Mouse (Mus musculus) midbrain, embryonic 16.5 days (tissue): ENCODE results near the gene Zfp385b. TPM values are rescaled to one million over a fixed set of nuclear protein-coding genes. Genes with fewer than 3 reads are reported as not detected.

Experiments
- ATAC-seq: fragments of 200-750 bp; cut with Nextera tagmentation; 2 replicates; pipeline ENCODE4 v1.8.0; 2017; ENCODE audit warnings: moderate TSS enrichment
- H3K27ac ChIP-seq: fragments of 300-500 bp; sonication (generic); 2 replicates; pipeline ENCODE4 v1.5.1; 2014; ENCODE audit warnings: mild to moderate bottlenecking, low read length, mixed read lengths
- H3K27me3 ChIP-seq: fragments of 300-500 bp; sonication (generic); 2 replicates; pipeline ENCODE4 v1.6.1; 2014; ENCODE audit warnings: low read depth, low read length, mixed read lengths; ENCODE audit not compliant: control insufficient read depth, insufficient read depth
- H3K36me3 ChIP-seq: fragments of 300-500 bp; sonication (generic); 2 replicates; pipeline ENCODE4 v1.6.1; 2014; ENCODE audit warnings: mild to moderate bottlenecking, low read length, moderate library complexity, mixed read lengths; ENCODE audit not compliant: control insufficient read depth, insufficient read depth
- H3K4me1 ChIP-seq: fragments of 300-500 bp; sonication (generic); 2 replicates; pipeline ENCODE4 v1.6.1; 2014; ENCODE audit warnings: mild to moderate bottlenecking, low read length, mixed read lengths; ENCODE audit not compliant: control insufficient read depth, insufficient read depth
- H3K4me2 ChIP-seq: fragments of 300-500 bp; sonication (generic); 2 replicates; pipeline ENCODE4 v1.6.1; 2014; ENCODE audit warnings: mild to moderate bottlenecking, low read length, mixed read lengths
- H3K4me3 ChIP-seq: fragments of 300-500 bp; sonication (generic); 2 replicates; pipeline ENCODE4 v1.5.1; 2014; ENCODE audit warnings: low read depth, mild to moderate bottlenecking, low read length, moderate library complexity, mixed read lengths
- H3K9ac ChIP-seq: fragments of 300-500 bp; sonication (generic); 2 replicates; pipeline ENCODE4 v1.6.1; 2014; ENCODE audit warnings: low read depth, low read length, mixed read lengths
- H3K9me3 ChIP-seq: fragments of 300-500 bp; sonication (generic); replicated peaks from 2 replicates; pipeline ENCODE4 v1.6.1; 2014; ENCODE audit warnings: mild to moderate bottlenecking, low read length, mixed read lengths; ENCODE audit not compliant: control insufficient read depth, poor library complexity, severe bottlenecking
- WGBS: fragments of 180-500 bp; shearing (Covaris S2); extraction: QIAGEN DNeasy Blood & Tissue Kit; methylation state at CpG from one replicate; pipeline ENCODE4 v1.1.7; 2014; 5-methylcytosine and 5-hydroxymethylcytosine counted together
- polyA plus RNA-seq: library from polyadenylated mRNA; unstranded; fragments of >200 nt; fragmentation: Nextera tagmentation; extraction: Ambion mirVana; gene quantifications from 2 replicates; pipeline ENCODE4 v1.2.1, GENCODE M21; 2015

The Zfp385b gene
- polyA plus RNA-seq, 1 experiment from 2014 or later, result 15.3 TPM

DNA sequence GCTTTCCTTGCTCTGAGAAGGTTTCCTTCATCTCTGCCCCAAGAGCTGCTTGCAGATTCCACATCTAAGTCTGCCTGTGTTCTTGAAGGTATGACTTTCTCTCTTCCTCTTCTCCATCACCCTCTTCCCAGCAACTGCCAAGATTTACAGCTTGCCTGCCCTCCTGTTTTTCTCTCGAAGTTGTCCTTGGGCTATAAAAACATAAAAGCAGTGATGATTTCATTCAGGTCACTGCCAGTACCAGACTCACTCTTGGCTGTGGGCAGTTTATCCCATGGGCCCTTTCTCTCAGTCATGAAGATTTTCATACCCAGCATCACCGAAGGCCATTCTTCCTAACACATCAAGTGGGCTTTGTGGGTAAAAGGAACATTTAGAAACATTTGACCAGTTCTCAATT lies 89.2 kb downstream of the Zfp385b start:
- H3K4me3 ChIP-seq, result no peak overlapping the region
- no peak overlapping the region for H3K9ac ChIP-seq
- no peaks in the 10 kb centered on the region for H3K4me1 ChIP-seq
- H3K27me3 ChIP-seq, result no peaks in the 10 kb centered on the region
- H3K27ac ChIP-seq, result no peak overlapping the region
- 74% methylated on average over 2 of the region's 2 CpGs for WGBS
- H3K9me3 ChIP-seq, result no peaks in the 10 kb centered on the region
- no peaks in the 10 kb centered on the region for H3K36me3 ChIP-seq
- H3K4me2 ChIP-seq, result no peak overlapping the region
- ATAC-seq, result no peak

DNA sequence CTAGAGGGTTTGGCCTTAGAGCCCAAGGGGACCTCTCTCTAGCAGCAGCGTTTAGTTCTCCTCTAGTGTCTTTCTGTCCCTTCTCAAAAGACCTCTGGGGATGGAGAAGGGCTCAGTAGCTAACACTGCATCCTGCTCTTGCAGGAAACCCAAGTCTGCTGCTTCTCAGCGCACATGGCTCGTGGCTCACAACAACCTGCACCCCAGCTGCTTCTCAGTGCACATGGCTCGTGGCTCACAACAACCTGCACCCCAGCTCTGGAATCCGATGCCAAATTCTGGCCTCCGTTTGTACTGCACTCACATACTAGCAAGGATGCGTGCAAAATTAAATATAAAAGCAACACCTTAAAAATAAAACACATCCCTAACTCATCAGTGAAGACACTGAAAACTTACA lies 92.6 kb downstream of the Zfp385b start:
- Histone ChIP-seq H3K27me3 (no peaks in the 10 kb centered on the region), H3K4me1 (no peaks in the 10 kb centered on the region), H3K36me3 (no peaks in the 10 kb centered on the region), H3K9me3 (no peaks in the 10 kb centered on the region), H3K27ac (no peak overlapping the region), H3K9ac (no peak overlapping the region), H3K4me3 (no peak overlapping the region), H3K4me2 (no peak overlapping the region)
- ATAC-seq, result no peak
- 88% methylated on average over 7 of the region's 7 CpGs for WGBS

DNA sequence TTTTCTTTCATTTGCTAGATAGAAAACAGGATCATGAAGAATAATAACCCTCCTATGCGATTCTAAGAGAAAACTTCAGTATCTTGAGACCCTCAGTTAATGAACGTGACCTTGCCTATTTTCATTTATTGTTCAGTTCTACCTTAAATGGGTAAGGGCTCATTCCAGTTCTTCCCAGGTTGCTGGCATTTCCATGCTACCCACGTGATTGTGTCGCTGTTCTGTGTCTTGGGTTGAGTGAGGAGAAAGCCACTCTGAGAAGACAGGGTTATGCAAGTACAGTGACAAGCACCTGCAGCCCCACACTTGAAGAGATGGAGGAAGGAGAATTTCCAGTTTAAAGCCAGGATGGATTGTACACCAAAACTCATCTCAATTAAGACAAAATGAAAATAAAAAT lies 98.6 kb downstream of the Zfp385b start:
- Histone ChIP-seq H3K27me3 (no peaks in the 10 kb centered on the region), H3K36me3 (no peaks in the 10 kb centered on the region), H3K27ac (no peak overlapping the region), H3K9me3 (no peaks in the 10 kb centered on the region), H3K4me1 (no peaks in the 10 kb centered on the region), H3K9ac (no peak overlapping the region), H3K4me2 (no peak overlapping the region), H3K4me3 (no peak overlapping the region)
- no peak for ATAC-seq
- WGBS, result 90% methylated on average over 4 of the region's 4 CpGs

DNA sequence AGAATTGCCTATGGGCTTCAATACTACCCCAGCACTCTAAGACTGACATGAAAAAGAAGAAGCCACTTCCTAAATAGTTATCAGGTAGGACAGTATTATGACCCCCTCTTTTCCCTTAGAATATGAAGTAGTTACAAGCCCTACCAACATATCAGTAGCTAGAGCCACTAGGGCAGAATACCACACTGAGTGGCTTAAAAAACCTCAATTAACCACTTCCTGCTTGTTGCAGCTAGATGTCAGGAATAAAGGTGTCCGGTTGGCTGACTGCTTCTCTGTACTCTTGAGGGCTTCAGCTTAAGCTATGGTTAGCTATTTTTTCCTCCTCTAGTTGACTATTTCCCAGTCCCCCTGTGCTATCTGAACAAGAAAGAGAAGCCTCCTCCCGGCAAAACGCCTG lies 103.1 kb downstream of the Zfp385b start:
- Histone ChIP-seq H3K9ac (no peak overlapping the region), H3K36me3 (no peaks in the 10 kb centered on the region), H3K27ac (no peak overlapping the region), H3K9me3 (no peaks in the 10 kb centered on the region), H3K4me1 (no peaks in the 10 kb centered on the region), H3K27me3 (no peaks in the 10 kb centered on the region), H3K4me3 (no peak overlapping the region), H3K4me2 (no peak overlapping the region)
- WGBS, result 96% methylated on average over 3 of the region's 3 CpGs
- ATAC-seq, result no peak

DNA sequence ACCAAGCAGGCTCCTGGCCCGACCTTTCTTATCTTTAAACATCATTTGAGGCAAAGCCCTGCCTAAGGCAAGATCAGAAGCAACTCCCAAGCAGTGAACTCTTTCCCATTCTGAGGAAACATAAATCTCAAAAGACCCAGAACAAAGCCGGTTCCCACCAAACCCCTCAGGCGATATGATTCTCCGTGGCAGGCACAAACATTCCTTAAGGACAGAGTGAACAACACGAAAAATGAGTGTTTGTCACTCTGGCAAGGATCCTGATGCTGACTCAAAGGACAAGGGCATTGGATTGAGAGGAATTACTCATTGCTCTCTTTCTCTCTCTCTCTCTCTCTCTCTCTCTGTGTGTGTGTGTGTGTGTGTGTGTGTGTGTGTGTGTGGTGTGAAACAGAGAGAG lies 105.6 kb downstream of the Zfp385b start:
- Histone ChIP-seq H3K4me1 (peaks cover 3% of the 10 kb centered on the region; the same call in 1 of the 2 replicates), H3K4me3 (no peak overlapping the region), H3K9ac (no peak overlapping the region), H3K36me3 (no peaks in the 10 kb centered on the region), H3K4me2 (no peak overlapping the region), H3K27me3 (no peaks in the 10 kb centered on the region), H3K9me3 (no peaks in the 10 kb centered on the region), H3K27ac (no peak overlapping the region)
- no peak for ATAC-seq
- WGBS, result 63% methylated on average over 5 of the region's 5 CpGs

DNA sequence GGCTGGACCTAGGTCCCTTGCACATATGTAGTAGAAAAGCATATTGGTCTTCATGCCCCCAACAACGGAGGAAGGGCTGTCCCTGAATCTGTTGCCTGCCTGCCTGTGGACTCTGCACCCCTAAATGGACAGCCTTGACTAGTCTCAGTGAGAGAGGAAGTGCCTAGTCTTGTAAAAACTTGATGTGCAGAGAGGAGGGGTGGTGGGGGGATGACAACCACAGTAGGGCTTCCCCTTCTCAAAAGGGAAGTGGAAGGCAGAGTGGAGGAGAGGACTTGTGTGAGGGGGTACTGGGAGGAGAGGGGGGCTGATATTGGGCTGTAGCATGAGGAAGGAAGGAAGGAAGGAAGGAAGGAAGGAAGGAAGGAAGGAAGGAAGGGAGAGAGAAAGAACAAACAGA lies 107.7 kb downstream of the Zfp385b start:
- no peaks in the 10 kb centered on the region for H3K9me3 ChIP-seq
- H3K36me3 ChIP-seq, result no peaks in the 10 kb centered on the region
- 72% methylated on average over 1 of the region's 1 CpGs for WGBS

DNA sequence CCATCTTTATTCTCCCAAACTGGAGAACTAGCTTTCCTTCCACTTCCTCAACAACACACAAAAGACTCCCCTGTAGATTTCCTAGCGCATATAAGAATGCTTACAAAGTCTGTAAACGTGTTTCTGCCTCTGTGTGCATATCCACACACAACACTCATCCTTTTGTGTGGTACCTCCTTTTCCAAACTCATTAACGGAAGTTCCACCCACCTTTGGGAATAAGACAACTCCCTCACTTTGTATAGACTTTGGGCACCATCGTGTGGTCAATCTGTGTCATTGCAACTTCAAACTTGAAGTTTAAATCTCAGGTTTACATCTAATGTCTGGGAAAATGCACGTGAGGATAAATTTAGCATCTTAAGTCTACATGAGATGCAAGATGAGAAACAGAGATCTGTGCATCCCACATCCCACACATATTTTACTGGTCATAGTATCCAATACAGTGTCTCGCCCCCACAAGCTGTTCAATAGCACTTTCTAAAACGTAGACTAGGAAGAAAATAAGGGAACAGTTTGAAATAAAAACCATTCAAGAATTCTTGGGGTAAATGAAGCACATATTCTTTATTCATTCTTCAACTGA lies 110.1 kb downstream of the Zfp385b start:
- H3K36me3 ChIP-seq, result no peaks in the 10 kb centered on the region
- peaks cover 4% of the 10 kb centered on the region; the same call in 1 of the 2 replicates for H3K4me1 ChIP-seq
- ATAC-seq, result peak; percentile 74
- peak overlapping the region; percentile 52 for H3K4me2 ChIP-seq
- H3K9me3 ChIP-seq, result no peaks in the 10 kb centered on the region
- no peak overlapping the region for H3K4me3 ChIP-seq
- no peak overlapping the region for H3K9ac ChIP-seq
- WGBS, result 26% methylated on average over 7 of the region's 7 CpGs
- H3K27ac ChIP-seq, result no peak overlapping the region
- H3K27me3 ChIP-seq, result no peaks in the 10 kb centered on the region

More for the DNA sequence above, 107.7 kb downstream of the Zfp385b start:
- Histone ChIP-seq H3K4me3 (no peak overlapping the region), H3K4me1 (peaks cover 4% of the 10 kb centered on the region; the same call in 1 of the 2 replicates), H3K9ac (no peak overlapping the region), H3K27ac (no peak overlapping the region), H3K4me2 (no peak overlapping the region), H3K27me3 (no peaks in the 10 kb centered on the region)
- ATAC-seq, result no peak

DNA sequence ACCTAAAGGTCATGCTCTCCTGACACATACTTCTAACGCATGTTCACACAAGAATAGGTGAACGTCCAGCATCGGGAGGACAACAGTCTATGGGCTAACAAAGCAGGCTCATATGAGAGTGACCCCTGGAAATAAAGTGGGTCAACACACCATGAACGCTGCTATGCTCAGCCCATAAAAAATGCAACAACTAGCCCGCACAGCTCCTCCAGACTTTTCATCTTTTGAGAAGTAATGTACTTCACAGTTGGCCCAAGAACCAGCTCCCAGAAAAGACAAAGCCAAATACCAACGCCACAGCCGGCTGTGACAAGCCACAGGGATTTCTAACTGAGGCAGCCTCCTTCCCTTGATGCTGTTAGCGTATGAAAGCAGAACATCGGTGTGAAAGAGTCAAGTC lies 112.3 kb downstream of the Zfp385b start:
- H3K4me3 ChIP-seq, result no peak overlapping the region
- no peak overlapping the region for H3K27ac ChIP-seq
- no peaks in the 10 kb centered on the region for H3K36me3 ChIP-seq
- no peaks in the 10 kb centered on the region for H3K27me3 ChIP-seq
- ATAC-seq, result no peak
- WGBS, result 31% methylated on average over 9 of the region's 9 CpGs
- no peak overlapping the region for H3K4me2 ChIP-seq
- H3K9ac ChIP-seq, result no peak overlapping the region
- peaks cover 6% of the 10 kb centered on the region; the same call in 1 of the 2 replicates for H3K4me1 ChIP-seq
- no peaks in the 10 kb centered on the region for H3K9me3 ChIP-seq

DNA sequence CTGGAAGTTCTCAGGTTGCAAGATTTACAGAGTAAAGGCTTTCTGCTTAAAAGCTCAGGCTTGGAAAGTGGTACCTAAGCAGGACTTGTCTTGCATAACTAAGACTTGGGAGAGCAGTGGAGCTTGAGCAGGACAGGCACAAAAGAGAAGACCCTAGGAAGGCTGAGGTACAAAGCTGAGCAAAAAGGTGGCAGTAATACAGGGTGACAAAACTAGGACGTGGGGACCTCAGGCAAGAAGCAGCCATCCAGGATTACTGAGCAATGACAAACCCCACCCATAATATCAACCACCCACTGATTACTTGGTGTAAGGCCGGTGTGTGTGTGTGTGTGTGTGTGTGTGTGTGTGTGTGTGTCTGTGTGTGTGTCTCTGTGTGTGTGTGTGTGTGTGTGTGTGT lies 114.0 kb downstream of the Zfp385b start:
- peaks cover 10% of the 10 kb centered on the region; the same call in 1 of the 2 replicates for H3K4me1 ChIP-seq
- ATAC-seq, result no peak
- H3K9me3 ChIP-seq, result no peaks in the 10 kb centered on the region
- H3K27ac ChIP-seq, result no peak overlapping the region
- no peaks in the 10 kb centered on the region for H3K27me3 ChIP-seq
- no peaks in the 10 kb centered on the region for H3K36me3 ChIP-seq
- no peak overlapping the region for H3K4me2 ChIP-seq
- no peak overlapping the region for H3K4me3 ChIP-seq
- H3K9ac ChIP-seq, result no peak overlapping the region
- 75% methylated on average over 2 of the region's 2 CpGs for WGBS
